23 mouse cellular contexts compared by ENCODE assay signal in genomic region chr19:5082596-5082995, GRCm38 (mm10). TPM values are rescaled to one million over a fixed set of nuclear protein-coding genes. Genes with fewer than 3 reads are reported as not detected.
DNase-seq lines count a peak whose midpoint lies in the region; ATAC-seq and TF ChIP-seq lines count a peak whose summit lies in the region.
"Had no signal": no experiment of that assay in that cellular context is flagged by ENCODE, and none has a peak within 500 bp of the region (broad histone marks: within the 10 kb centered on the region; RNA-seq: fewer than 3 reads in every experiment).

No protein-coding gene starts in this region.

- no peak for TF ChIP-seq CTCF in left cerebral cortex, adult 2 months (IDR thresholded peaks at IDR 0.05)
- TF ChIP-seq CTCF in E14TG2a.4 (conservative IDR thresholded peaks at IDR 0.05; ENCODE audit: low read length) = no peak
- TF ChIP-seq CTCF in cortical plate, adult 2 months (IDR thresholded peaks at IDR 0.05; ENCODE audit: extremely low read depth, insufficient read depth, low read length) = no peak

- H3K9me3 ChIP-seq in E14TG2a.4 (ENCODE audit: low read length) = no peaks in the 10 kb centered on the region
- H3K9me3 ChIP-seq: forebrain, embryonic 15.5 days; heart, embryonic 12.5 days; hindbrain, embryonic 13.5 days; limb, embryonic 12.5 days; midbrain, embryonic 13.5 days; neural tube, embryonic 13.5 days had no signal

- peak overlapping the region; percentile 36 for H3K4me3 ChIP-seq in left cerebral cortex, adult 2 months
- peak overlapping the region; percentile 73 for H3K4me3 ChIP-seq in E14TG2a.4 (replicated peaks; ENCODE audit: low read length)
- peak overlapping the region; percentile 25 for H3K4me3 ChIP-seq in cortical plate, adult 2 months (ENCODE audit: insufficient read depth, low read length)
- H3K4me3 ChIP-seq: forebrain, embryonic 15.5 days; heart, embryonic 12.5 days; hindbrain, embryonic 13.5 days; limb, embryonic 12.5 days; midbrain, embryonic 13.5 days; neural tube, embryonic 13.5 days had no signal

- H3K27me3 ChIP-seq in E14TG2a.4 (ENCODE audit: insufficient read depth, low read length) = peaks cover 68% of the 10 kb centered on the region

- H3K4me1 ChIP-seq in E14TG2a.4 (replicated peaks; ENCODE audit: low read depth, low read length) = peaks cover 60% of the 10 kb centered on the region
- H3K4me1 ChIP-seq in cortical plate, adult 2 months (ENCODE audit: control insufficient read depth, insufficient read depth, low read length) = no peaks in the 10 kb centered on the region

- no peak for TF ChIP-seq POLR2A in cortical plate, adult 2 months (IDR thresholded peaks at IDR 0.05; ENCODE audit: extremely low read depth, insufficient read depth, low read length)

- H3K36me3 ChIP-seq in E14TG2a.4 (ENCODE audit: insufficient read depth, low read length) = no peaks in the 10 kb centered on the region; the same call in 1 of the 2 replicates
- H3K36me3 ChIP-seq: forebrain, embryonic 15.5 days; heart, embryonic 12.5 days; hindbrain, embryonic 13.5 days; limb, embryonic 12.5 days; midbrain, embryonic 13.5 days; neural tube, embryonic 13.5 days had no signal

- intact Hi-C loops in left cerebral cortex, adult 2 months (cut with DNase I) = no loop called here

- ATAC-seq in cerebellum, adult (ENCODE audit: insufficient number of reproducible peaks, low FRiP score, low TSS enrichment) = no peak
- ATAC-seq: forebrain, embryonic 15.5 days; intestine, embryonic 16.5 days; midbrain, embryonic 13.5 days had no signal

- no peak overlapping the region; the same call in 1 of the 2 replicates for H3K27ac ChIP-seq in left cerebral cortex, adult 2 months
- no peak overlapping the region for H3K27ac ChIP-seq in cortical plate, adult 2 months (ENCODE audit: insufficient read depth, low read length)
- H3K27ac ChIP-seq: forebrain, embryonic 15.5 days; hindbrain, embryonic 13.5 days; limb, embryonic 12.5 days; midbrain, embryonic 13.5 days; neural tube, embryonic 13.5 days had no signal

- peak; percentile 52 to 69 for DNase-seq in cerebellum, postnatal 25 days
- DNase-seq in left cerebral cortex, adult 2 months (ENCODE audit: extremely low spot score in 1 of 2, low spot score in 2 of 2) = peak in 1 of 2 experiments; percentile 37
- no peak for DNase-seq in left cerebral cortex, adult 18-20 months (ENCODE audit: low spot score in 2 of 2)
- no peak for DNase-seq in kidney, postnatal 14 days
- DNase-seq: adrenal gland, postnatal 25 days; gastrocnemius, postnatal 25 days; heart, adult 11 months; heart, postnatal 4 days; kidney, adult 8-10 months; lung, postnatal 36 days; thymus, postnatal 4 days had no signal

RNA-seq across cellular contexts. Expression of gene Tmem151a, which starts 2.7 kb away (rescaled TPM):
- total RNA-seq in left cerebral cortex, adult 2 months (2021) = 100 to 1,000 TPM; 154 to 156 TPM
- total RNA-seq in left cerebral cortex, adult 18-20 months (2021) = 100 to 1,000 TPM; 146 to 149 TPM
- 145 and 146 TPM in 2 replicates for polyA plus RNA-seq in cortical plate, adult 2 months (2012; rRNA removed)
- total RNA-seq: gastrocnemius, postnatal 25 days had no signal

RNA-seq across cellular contexts. Expression of gene Yif1a, which starts 5.7 kb away (rescaled TPM):
- 10 to 100 TPM; 23.4 to 25.7 TPM for total RNA-seq in left cerebral cortex, adult 2 months (2021)
- total RNA-seq in left cerebral cortex, adult 18-20 months (2021) = 10 to 100 TPM; 21.6 to 25.5 TPM
- polyA plus RNA-seq in cortical plate, adult 2 months (2012; rRNA removed) = 54.7 and 56.2 TPM in 2 replicates

RNA-seq across cellular contexts. Expression of gene Cd248, which starts 14.7 kb away (rescaled TPM):
- 1 to 10 TPM; 4.3 to 5.4 TPM for total RNA-seq in left cerebral cortex, adult 2 months (2021)
- total RNA-seq in left cerebral cortex, adult 18-20 months (2021) = 1 to 10 TPM; 3.5 to 4.5 TPM
- polyA plus RNA-seq in cortical plate, adult 2 months (2012; rRNA removed) = 5.8 and 6.3 TPM in 2 replicates

RNA-seq across cellular contexts. Expression of gene Cnih2, which starts 15.7 kb away (rescaled TPM):
- total RNA-seq in left cerebral cortex, adult 2 months (2021) = 100 to 1,000 TPM; 214 to 247 TPM
- total RNA-seq in left cerebral cortex, adult 18-20 months (2021) = 100 to 1,000 TPM; 215 to 221 TPM
- 399 and 461 TPM in 2 replicates for polyA plus RNA-seq in cortical plate, adult 2 months (2012; rRNA removed)
- total RNA-seq: gastrocnemius, adult 18-20 months; gastrocnemius, postnatal 25 days; liver, adult 2 months had no signal

RNA-seq across cellular contexts. Expression of gene Rab1b, which starts 24.3 kb away (rescaled TPM):
- 100 to 1,000 TPM; 144 to 157 TPM for total RNA-seq in left cerebral cortex, adult 2 months (2021)
- 100 to 1,000 TPM; 157 to 165 TPM for total RNA-seq in left cerebral cortex, adult 18-20 months (2021)
- polyA plus RNA-seq in cortical plate, adult 2 months (2012; rRNA removed) = 197 and 202 TPM in 2 replicates

Comparison
In these comparisons a context has a peak if more than half of its experiments do, and no peak if none do; other contexts are left out.
1. DNase-seq: peak in cerebellum, postnatal 25 days (2 of 2); none in left cerebral cortex, adult 18-20 months (0 of 2) and kidney, postnatal 14 days (single experiment).
2. Peak in every context shown above with its lines, with median percentiles within 50 percentile points of each other: H3K4me3 ChIP-seq.